Mouse (Mus musculus): Measurements from ENCODE around the gene Cwc25. TPM values are rescaled to one million over a fixed set of nuclear protein-coding genes. Genes with fewer than 3 reads are reported as not detected.

The Cwc25 gene
- polyA plus RNA-seq, 1 experiment: 10.4 TPM

DNA sequence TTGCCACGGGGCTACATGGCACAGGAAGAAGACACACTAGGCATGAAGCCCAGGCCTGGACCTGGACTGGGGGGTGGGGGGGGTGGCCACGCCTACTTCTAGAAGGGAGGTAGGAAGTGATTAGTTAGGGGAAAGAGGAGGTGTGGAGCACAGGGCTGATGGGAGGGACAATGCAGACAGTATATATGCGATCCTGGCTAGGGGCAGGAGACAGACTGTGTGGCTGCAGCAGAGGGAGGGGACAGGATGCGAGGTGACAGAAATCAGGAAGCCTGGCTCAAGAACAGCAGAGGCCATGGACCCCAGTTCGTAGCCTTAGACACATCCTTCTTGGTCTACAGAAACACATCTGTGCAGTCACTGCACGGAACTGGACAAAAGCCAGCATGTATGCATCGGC, 42.6 kb downstream of the Cwc25 start:
- H3K4me1 ChIP-seq (ENCODE audit: control insufficient read depth, insufficient read depth, low read length): peaks cover 16% of the 10 kb centered on the region
- WGBS: 20% methylated on average over 7 of the region's 7 CpGs
- H3K27ac ChIP-seq (ENCODE audit: control insufficient read depth, insufficient read depth, low read depth, low read length, poor library complexity): no peak overlapping the region
- TF ChIP-seq CTCF (IDR thresholded peaks at IDR 0.05; ENCODE audit: control insufficient read depth, insufficient read depth, low read length) (no peak), POLR2A (IDR thresholded peaks at IDR 0.05; ENCODE audit: borderline replicate concordance, control insufficient read depth, low read depth, low read length) (no peak)
- no peak overlapping the region for H3K4me3 ChIP-seq (replicated peaks; ENCODE audit: control insufficient read depth, low read depth, low read length)

DNA sequence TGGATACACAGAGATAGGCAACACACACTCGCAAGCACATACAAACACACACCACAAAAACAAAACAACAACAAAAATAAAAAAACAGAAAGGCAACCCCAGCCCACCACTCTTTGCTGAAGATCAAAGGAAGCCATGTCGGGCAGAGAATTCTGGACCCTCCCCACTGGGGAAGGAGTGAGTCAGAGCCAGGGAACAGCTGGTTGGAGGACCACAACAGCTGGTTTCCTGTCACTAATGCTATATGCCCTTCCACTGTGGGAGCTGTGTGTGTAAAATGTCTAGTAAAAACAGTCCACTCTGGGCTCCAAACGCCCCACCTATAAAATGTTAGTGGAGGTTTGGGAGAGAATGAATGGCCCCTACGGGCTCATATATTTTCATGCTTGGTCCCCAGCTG, 45.0 kb downstream of the Cwc25 start:
- peaks cover 8% of the 10 kb centered on the region for H3K4me1 ChIP-seq (ENCODE audit: control insufficient read depth, insufficient read depth, low read length)
- H3K27ac ChIP-seq (ENCODE audit: control insufficient read depth, insufficient read depth, low read depth, low read length, poor library complexity): no peak overlapping the region
- TF ChIP-seq POLR2A (IDR thresholded peaks at IDR 0.05; ENCODE audit: borderline replicate concordance, control insufficient read depth, low read depth, low read length) (no peak), CTCF (IDR thresholded peaks at IDR 0.05; ENCODE audit: control insufficient read depth, insufficient read depth, low read length) (no peak)
- WGBS: 88% methylated on average over 4 of the region's 4 CpGs
- H3K4me3 ChIP-seq (replicated peaks; ENCODE audit: control insufficient read depth, low read depth, low read length): no peak overlapping the region

DNA sequence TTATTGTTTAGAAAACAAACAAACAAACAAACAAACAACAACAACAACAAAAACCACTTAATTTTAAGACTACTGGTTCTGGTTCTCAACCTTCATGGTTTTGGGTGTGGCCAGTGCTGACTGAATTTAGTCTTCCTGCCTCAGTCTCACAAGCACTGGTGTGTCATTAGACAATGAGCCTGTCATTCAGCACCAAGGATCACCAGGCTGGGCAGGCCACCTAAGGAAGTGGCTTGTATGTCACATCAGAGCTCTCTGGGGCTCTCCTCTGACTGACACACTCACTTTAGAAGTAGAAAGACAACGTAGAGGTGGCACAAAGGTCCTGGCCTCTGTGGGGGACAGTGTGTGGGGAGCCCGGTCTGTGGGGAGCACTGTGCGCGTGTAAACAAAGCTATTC, 47.3 kb downstream of the Cwc25 start:
- H3K27ac ChIP-seq (ENCODE audit: control insufficient read depth, insufficient read depth, low read depth, low read length, poor library complexity): peak overlapping the region; percentile 87
- H3K4me3 ChIP-seq (replicated peaks; ENCODE audit: control insufficient read depth, low read depth, low read length): no peak overlapping the region
- no peak for TF ChIP-seq CTCF (IDR thresholded peaks at IDR 0.05; ENCODE audit: control insufficient read depth, insufficient read depth, low read length)
- no peak for TF ChIP-seq POLR2A (IDR thresholded peaks at IDR 0.05; ENCODE audit: borderline replicate concordance, control insufficient read depth, low read depth, low read length)
- H3K4me1 ChIP-seq (ENCODE audit: control insufficient read depth, insufficient read depth, low read length): peaks cover 10% of the 10 kb centered on the region
- 68% methylated on average over 4 of the region's 4 CpGs for WGBS

- Histone ChIP-seq H3K27ac (ENCODE audit: control insufficient read depth, insufficient read depth, low read depth, low read length, poor library complexity) (peak overlapping the region; percentile 87), H3K4me1 (ENCODE audit: control insufficient read depth, insufficient read depth, low read length) (peaks cover 5% of the 10 kb centered on the region; the same call in 1 of the 2 replicates), H3K4me3 (replicated peaks; ENCODE audit: control insufficient read depth, low read depth, low read length) (peak overlapping the region; percentile 18)
- 8% methylated on average over 15 of the region's 15 CpGs for WGBS
- TF ChIP-seq CTCF (IDR thresholded peaks at IDR 0.05; ENCODE audit: control insufficient read depth, insufficient read depth, low read length) (no peak), POLR2A (IDR thresholded peaks at IDR 0.05; ENCODE audit: borderline replicate concordance, control insufficient read depth, low read depth, low read length) (no peak)
These were observed 48.0 kb downstream of the Cwc25 start for GRCm38 (mm10) chr11:97718281-97718860.

GRCm38 (mm10) chr11:97717369-97718280, 48.7 kb downstream of the Cwc25 start:
- peaks cover 5% of the 10 kb centered on the region; the same call in 1 of the 2 replicates for H3K4me1 ChIP-seq (ENCODE audit: control insufficient read depth, insufficient read depth, low read length)
- peak overlapping the region; percentile 87 for H3K27ac ChIP-seq (ENCODE audit: control insufficient read depth, insufficient read depth, low read depth, low read length, poor library complexity)
- H3K4me3 ChIP-seq (replicated peaks; ENCODE audit: control insufficient read depth, low read depth, low read length): peak overlapping the region; percentile 18
- WGBS: 68% methylated on average over 26 of the region's 26 CpGs
- TF ChIP-seq POLR2A (IDR thresholded peaks at IDR 0.05; ENCODE audit: borderline replicate concordance, control insufficient read depth, low read depth, low read length) (no peak), CTCF (IDR thresholded peaks at IDR 0.05; ENCODE audit: control insufficient read depth, insufficient read depth, low read length) (no peak)

- 81% methylated on average over 8 of the region's 8 CpGs for WGBS
- no peak for TF ChIP-seq POLR2A (IDR thresholded peaks at IDR 0.05; ENCODE audit: borderline replicate concordance, control insufficient read depth, low read depth, low read length)
- no peak for TF ChIP-seq CTCF (IDR thresholded peaks at IDR 0.05; ENCODE audit: control insufficient read depth, insufficient read depth, low read length)
- H3K27ac ChIP-seq (ENCODE audit: control insufficient read depth, insufficient read depth, low read depth, low read length, poor library complexity): no peak overlapping the region
- H3K4me1 ChIP-seq (ENCODE audit: control insufficient read depth, insufficient read depth, low read length): peaks cover 3% of the 10 kb centered on the region; the same call in 1 of the 2 replicates
- no peak overlapping the region for H3K4me3 ChIP-seq (replicated peaks; ENCODE audit: control insufficient read depth, low read depth, low read length)
These were observed 50.3 kb downstream of the Cwc25 start for GRCm38 (mm10) chr11:97716021-97716420.

DNA sequence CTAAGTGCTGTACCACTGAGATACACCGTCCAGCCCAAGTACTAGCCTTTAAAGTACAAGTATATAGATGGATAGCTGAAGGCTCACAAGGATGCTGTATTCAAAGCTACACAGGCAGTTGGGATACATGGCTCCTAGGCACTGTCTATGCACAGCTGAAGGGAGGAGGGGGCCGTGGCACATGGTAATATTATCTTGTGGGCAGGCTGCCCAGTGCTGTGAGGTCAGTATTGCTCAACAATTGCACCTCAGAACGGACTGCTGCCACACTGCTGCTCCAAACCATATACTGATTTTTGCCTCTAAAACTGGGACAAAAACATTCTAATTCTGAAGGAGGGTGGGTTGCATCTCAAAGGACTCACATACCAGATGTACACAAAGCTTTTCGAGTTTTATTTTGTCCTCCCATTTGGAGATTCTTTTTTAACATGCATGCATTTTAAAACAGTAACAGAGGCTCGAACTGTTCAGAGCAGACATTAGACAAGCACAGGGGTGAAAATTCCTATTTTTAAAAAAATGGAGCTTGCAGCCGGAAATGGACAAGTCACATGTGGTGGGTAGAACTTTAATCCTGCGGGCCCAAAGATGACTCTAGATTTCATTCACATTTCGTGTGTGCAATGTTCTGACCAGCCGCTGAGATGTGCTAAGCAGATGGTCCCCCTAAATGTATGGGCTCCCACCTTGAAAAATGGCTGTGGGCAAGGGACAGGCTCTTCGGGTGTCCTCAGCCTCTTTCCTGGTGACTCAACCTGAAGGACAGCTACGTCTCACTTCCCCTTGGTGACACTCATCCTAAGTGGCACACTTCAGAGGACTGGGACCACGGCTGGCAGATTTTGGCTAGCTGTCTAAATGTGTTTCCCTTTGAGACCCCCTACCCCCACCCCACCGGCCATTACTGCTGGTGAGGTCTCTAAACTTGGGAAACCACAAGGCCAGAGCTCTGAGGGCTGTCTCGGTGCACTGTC, 51.3 kb downstream of the Cwc25 start:
- WGBS: 55% methylated on average over 14 of the region's 14 CpGs
- Histone ChIP-seq H3K27ac (ENCODE audit: control insufficient read depth, insufficient read depth, low read depth, low read length, poor library complexity) (peak overlapping the region; percentile 17; the same call in 1 of the 2 replicates), H3K4me1 (ENCODE audit: control insufficient read depth, insufficient read depth, low read length) (peaks cover 3% of the 10 kb centered on the region; the same call in 1 of the 2 replicates)

More for the DNA sequence above, 51.3 kb downstream of the Cwc25 start:
- H3K4me3 ChIP-seq (replicated peaks; ENCODE audit: control insufficient read depth, low read depth, low read length): no peak overlapping the region
- TF ChIP-seq POLR2A (IDR thresholded peaks at IDR 0.05; ENCODE audit: borderline replicate concordance, control insufficient read depth, low read depth, low read length) (no peak), CTCF (IDR thresholded peaks at IDR 0.05; ENCODE audit: control insufficient read depth, insufficient read depth, low read length) (no peak)
